Mouse (Mus musculus) kidney, adult 2 months (tissue): ENCODE results near the gene Men1. TPM values are rescaled to one million over a fixed set of nuclear protein-coding genes. Genes with fewer than 3 reads are reported as not detected.

Source experiments
- DNase-seq: peaks from one replicate; pipeline ENCODE4 v3.0.0; 2021
- H3K27ac ChIP-seq: fragments of 200-500 bp; 2 replicates; pipeline ENCODE4 v1.5.1; 2012; ENCODE audit warnings: low read depth, low read length, control low read depth, inconsistent platforms; ENCODE audit not compliant: insufficient read depth
- H3K27me3 ChIP-seq: fragments of 200-500 bp; replicated peaks from 2 replicates; pipeline ENCODE4 v1.6.1; 2012; ENCODE audit warnings: mild to moderate bottlenecking, moderate library complexity, low read length, inconsistent platforms; ENCODE audit not compliant: control insufficient read depth, insufficient read depth
- H3K36me3 ChIP-seq: fragments of 200-500 bp; 2 replicates; pipeline ENCODE4 v1.6.1; 2012; ENCODE audit warnings: mild to moderate bottlenecking, moderate library complexity, low read length, inconsistent platforms; ENCODE audit not compliant: control insufficient read depth, insufficient read depth
- H3K4me1 ChIP-seq: fragments of 200-500 bp; 2 replicates; pipeline ENCODE4 v1.6.1; 2011; ENCODE audit warnings: low read length; ENCODE audit not compliant: control insufficient read depth, insufficient read depth
- H3K4me3 ChIP-seq: fragments of 200-500 bp; 2 replicates; pipeline ENCODE4 v1.5.1; 2011; ENCODE audit warnings: mild to moderate bottlenecking, low read depth, low read length, control low read depth; ENCODE audit not compliant: insufficient read depth
- CTCF ChIP-seq: fragments of 200-500 bp; conservative IDR thresholded peaks from 2 replicates; pipeline ENCODE4 v1.5.1; 2011; ENCODE audit warnings: low read depth, mild to moderate bottlenecking, control low read depth, low read length, moderate library complexity, mixed read lengths; ENCODE audit not compliant: insufficient read depth, insufficient read length
- POLR2A ChIP-seq: fragments of 200-500 bp; IDR thresholded peaks from one replicate; pipeline ENCODE4 v1.6.1; 2011; ENCODE audit warnings: low read depth, low read length, control low read depth
- WGBS: fragments of 180-500 bp; shearing (Covaris S2); methylation state at CpG from one replicate; pipeline ENCODE4 v1.1.7; 2018; 5-methylcytosine and 5-hydroxymethylcytosine counted together
- polyA plus RNA-seq: library from polyadenylated mRNA; depleted of rRNA; stranded (reverse); fragments of >200 nt; gene quantifications from 2 replicates; pipeline ENCODE4 v1.2.3, GENCODE M21; 2012

Gene Men1
- polyA plus RNA-seq, 1 experiment = 49.5 TPM

DNA sequence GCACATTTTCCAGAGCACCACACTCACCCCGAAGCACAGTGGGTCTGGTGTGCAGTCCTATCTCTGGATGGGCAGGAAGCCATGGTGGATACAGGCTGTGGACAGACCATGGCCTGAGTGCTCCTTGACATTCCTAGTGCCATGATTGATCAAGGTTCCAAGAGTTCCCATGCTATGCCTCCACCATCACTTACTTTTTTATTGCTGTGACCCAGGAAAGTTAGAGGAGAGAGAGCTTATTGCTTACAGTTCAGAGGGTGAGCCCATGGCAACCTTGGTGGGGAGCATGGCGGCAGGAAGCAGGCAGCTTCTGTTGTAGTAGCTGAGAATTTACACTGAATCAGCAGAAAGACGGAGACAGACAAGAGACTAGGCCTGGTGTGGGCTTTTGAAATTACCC is 26.5 kb downstream of the Men1 start:
- 98% methylated on average over 3 of the region's 3 CpGs for WGBS
- H3K4me1 ChIP-seq = peaks cover 4% of the 10 kb centered on the region; the same call in 1 of the 2 replicates
- no peak overlapping the region for H3K4me3 ChIP-seq
- H3K27ac ChIP-seq = no peak overlapping the region
- DNase-seq = no peak
- TF ChIP-seq POLR2A (no peak), CTCF (no peak)
- peaks cover 4% of the 10 kb centered on the region for H3K36me3 ChIP-seq
- no peaks in the 10 kb centered on the region for H3K27me3 ChIP-seq

DNA sequence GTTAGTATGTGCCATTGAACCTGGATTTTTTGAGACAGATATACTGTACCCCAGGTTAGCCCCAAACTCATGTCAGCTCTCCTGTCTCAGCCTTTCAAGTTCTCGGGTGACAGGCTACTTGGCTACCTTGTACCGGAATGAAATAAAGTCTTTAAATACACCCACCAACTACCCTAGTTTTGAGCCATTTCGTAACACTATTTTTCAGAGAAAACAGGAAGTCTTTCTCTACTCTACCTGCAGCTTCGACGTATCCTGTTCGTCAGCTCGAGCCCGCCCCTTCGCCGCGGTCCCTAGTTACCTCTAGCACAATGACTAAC is 28.3 kb downstream of the Men1 start:
- no peaks in the 10 kb centered on the region for H3K27me3 ChIP-seq
- peak overlapping the region; percentile 92 for H3K27ac ChIP-seq
- TF ChIP-seq POLR2A (no peak), CTCF (no peak)
- no peak for DNase-seq
- peaks cover 4% of the 10 kb centered on the region; the same call in 1 of the 2 replicates for H3K4me1 ChIP-seq
- peak overlapping the region; percentile 53 for H3K4me3 ChIP-seq
- H3K36me3 ChIP-seq = peaks cover 14% of the 10 kb centered on the region
- under 1% methylated on average over 11 of the region's 11 CpGs for WGBS

DNA sequence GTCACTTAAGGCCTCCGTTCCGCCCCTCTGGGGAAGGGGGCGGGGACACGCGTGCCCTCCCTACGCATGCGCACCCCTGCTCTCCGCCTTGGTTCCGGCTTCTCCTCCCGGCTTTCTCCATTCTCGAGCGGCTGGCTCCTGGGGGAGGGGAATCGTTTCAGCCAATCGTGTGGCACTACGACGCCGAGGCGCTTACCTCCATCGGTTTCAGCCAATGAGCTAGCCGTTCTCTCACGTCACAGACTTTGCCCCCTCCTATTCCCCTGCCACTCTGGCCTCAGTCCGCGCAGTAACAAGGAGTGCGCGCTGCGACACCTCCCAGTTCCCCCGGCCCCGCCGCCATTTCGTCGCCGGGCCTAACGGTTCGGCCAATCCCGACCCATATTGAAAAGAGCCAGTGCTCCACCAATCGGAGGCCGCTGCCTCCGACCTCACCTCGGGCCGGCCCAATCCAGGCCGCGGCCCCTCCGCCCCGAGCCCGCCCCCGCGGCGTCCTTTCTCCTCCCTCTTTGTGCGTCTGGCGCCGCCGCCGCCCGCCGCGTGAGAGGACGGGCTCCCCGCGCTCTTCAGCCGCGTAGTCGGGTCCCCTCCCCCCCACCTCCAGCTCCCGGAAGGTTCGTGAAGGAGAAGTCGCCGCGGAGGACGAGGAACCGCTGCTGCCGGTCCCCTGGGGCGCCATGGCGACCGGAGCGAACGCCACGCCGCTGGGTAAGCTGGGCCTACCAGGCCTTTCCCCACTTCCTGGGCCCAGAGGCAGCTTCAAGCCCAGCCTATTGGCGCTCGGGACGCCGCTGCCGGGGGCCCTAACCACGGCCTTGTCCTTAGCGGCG is 28.8 kb downstream of the Men1 start, which contains the start of gene Sf1:
TSS of gene Sf1 (plus strand) at position 280 of the 830 bp plus-strand sequence.
- TF ChIP-seq CTCF (no peak), POLR2A (peak; percentile 65)
- Histone ChIP-seq H3K27ac (peak within 1 kb of the TSS; percentile 98), H3K36me3 (peaks cover 16% of the 10 kb centered on the region), H3K4me1 (peaks cover 4% of the 10 kb centered on the region; the same call in 1 of the 2 replicates), H3K4me3 (peak within 1 kb of the TSS; percentile 97), H3K27me3 (no peaks in the 10 kb centered on the region)
- DNase-seq = peak; percentile 100
- 2% methylated on average over 85 of the region's 85 CpGs for WGBS

DNA sequence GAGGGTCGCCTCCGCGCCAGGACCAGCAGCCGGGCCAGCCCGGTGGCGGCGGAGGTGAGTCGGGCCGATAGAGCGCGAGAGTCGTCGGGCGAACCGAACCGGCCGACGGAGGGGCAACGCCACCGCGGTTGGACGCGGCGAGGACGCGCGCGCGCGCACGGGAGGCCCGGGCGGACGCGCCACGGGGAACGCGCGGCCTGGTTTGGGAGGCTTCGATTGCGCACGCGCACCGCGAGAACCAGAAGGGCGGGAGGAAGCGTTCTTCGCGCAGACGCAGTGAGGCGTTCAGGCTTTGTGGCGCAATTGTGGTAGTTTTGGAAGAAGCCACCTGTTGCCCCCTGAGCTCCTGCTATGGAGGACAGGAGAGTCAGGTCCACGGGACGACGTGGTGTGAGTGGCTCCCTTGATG is 29.5 kb downstream of the Men1 start:
- peaks cover 4% of the 10 kb centered on the region; the same call in 1 of the 2 replicates for H3K4me1 ChIP-seq
- DNase-seq = peak; percentile 95
- no peaks in the 10 kb centered on the region for H3K27me3 ChIP-seq
- peak overlapping the region; percentile 98 for H3K27ac ChIP-seq
- peaks cover 16% of the 10 kb centered on the region for H3K36me3 ChIP-seq
- H3K4me3 ChIP-seq = peak overlapping the region; percentile 97
- peak; percentile 0 for TF ChIP-seq POLR2A
- TF ChIP-seq CTCF = no peak
- whole genome bisulfite sequencing = under 1% methylated on average over 55 of the region's 55 CpGs

DNA sequence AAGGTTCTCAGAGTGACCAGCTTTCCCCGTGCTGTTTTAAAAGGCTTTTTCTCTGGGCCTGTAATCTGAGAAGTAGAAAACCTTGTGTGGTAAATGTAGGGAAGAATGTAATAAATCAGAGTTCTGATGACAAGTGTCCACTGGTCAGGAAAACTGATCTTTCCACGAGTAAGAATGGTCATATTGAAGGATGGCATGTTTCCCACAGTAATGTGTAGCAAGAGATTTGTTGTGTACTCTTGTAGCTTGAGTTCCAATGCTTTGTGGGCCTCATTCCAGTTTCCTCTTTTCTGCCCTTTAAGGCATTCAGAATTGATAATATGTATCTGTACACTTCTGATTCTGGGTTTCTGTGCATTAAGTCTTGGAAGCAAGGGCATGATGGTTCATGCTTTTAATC is 30.1 kb downstream of the Men1 start:
- WGBS = 0% methylated on average over 2 of the region's 2 CpGs
- TF ChIP-seq CTCF (no peak), POLR2A (no peak)
- no peak for DNase-seq

DNA sequence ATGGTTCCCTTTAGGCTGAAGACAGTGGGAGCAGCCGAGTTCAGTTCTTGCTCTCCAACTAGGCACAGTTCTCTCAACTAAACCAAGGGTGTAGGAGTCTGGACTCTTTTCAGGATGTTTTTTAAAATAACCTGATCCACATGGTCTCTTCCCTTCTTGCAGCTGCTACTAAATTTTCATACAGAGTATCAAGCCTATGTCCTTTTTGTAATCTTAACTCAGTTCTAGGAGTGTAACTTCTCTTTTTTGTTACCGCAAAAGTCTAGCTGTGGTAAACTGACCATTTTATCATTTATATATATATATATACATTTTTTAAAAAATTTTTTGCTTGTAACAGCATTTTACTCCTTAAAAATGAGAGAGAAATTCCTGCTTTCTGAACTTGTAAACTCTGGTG is 35.4 kb downstream of the Men1 start:
- no peak overlapping the region for H3K4me3 ChIP-seq
- no peaks in the 10 kb centered on the region for H3K27me3 ChIP-seq
- peaks cover 35% of the 10 kb centered on the region for H3K36me3 ChIP-seq
- peaks cover 4% of the 10 kb centered on the region; the same call in 1 of the 2 replicates for H3K4me1 ChIP-seq
- H3K27ac ChIP-seq = no peak overlapping the region
- DNase-seq = no peak
- TF ChIP-seq POLR2A (no peak), CTCF (no peak)
- WGBS = 76% methylated on average over 2 of the region's 2 CpGs

More for the DNA sequence above, 30.1 kb downstream of the Men1 start:
- no peaks in the 10 kb centered on the region for H3K27me3 ChIP-seq
- peaks cover 19% of the 10 kb centered on the region for H3K36me3 ChIP-seq
- H3K4me1 ChIP-seq = peaks cover 4% of the 10 kb centered on the region; the same call in 1 of the 2 replicates
- H3K27ac ChIP-seq = no peak overlapping the region
- H3K4me3 ChIP-seq = peak overlapping the region; percentile 97

DNA sequence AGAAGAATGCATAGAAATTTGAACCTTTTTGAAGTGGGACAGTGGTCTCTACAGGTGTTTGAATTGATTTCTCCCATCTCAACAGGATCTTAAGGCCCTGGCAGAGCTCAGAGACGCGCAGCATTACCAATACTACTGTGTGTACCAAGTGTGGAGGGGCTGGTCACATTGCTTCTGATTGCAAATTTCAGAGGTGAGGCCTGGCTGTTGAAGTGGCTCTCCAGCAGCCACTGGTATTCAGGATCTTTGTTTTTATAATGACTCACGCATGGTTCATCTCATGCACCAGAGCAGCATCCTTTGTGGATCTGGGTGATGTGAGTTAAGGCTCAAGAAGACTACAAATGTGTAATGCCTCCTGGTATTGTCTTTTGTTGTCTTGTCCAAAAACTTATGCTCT is 37.7 kb downstream of the Men1 start:
- Histone ChIP-seq H3K36me3 (peaks cover 32% of the 10 kb centered on the region), H3K4me1 (no peaks in the 10 kb centered on the region), H3K27ac (no peak overlapping the region), H3K4me3 (no peak overlapping the region), H3K27me3 (no peaks in the 10 kb centered on the region)
- TF ChIP-seq CTCF (no peak), POLR2A (no peak)
- no peak for DNase-seq
- 96% methylated on average over 3 of the region's 3 CpGs for WGBS
